Comparison of ENCODE assay signal across 19 mouse cellular contexts in the genomic region with DNA sequence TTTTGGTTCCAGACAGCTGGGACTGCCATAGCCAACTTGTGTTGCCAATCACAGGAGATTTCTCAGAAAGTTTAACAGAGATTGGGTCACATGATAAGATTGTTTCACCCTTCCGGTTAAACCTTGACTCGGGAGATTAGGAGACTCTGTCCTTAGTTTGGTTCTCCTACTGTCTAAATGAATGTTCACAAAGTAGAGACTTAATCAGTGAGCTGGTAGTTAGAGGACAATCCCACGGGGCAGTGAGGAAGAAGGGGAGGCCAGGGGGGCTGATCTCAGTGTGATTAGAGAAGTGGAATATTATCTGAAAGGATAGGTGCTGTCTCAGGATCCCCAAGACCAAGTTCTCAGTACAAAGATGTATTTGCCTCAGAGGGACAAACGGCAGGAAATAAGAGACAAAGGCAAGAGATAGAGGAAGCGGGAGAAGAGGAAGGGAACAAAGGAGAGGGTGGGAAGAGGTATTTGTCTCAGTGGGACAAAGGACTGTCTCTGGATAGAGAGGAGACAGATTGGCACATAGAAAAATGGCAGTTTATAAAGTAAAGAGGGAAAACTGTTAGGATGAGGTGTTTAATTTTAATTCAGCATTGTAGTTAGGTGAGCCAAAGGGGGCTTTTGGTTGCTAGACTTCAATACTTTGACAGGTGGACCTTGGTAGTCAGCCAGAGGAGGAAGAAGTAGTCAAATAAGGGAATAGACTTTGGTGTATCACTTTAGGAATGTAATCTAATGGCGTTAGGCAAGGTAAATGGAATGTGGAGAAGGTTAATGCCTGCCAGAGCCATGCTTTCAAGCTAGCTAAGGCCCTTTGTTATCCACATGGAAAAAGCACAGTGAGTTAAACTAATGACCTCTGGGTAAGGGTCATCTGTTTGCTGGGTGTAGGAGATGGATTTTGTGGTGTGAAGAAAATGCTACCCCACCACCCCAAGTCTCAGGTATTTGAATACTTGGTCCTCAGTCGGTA.
DNase-seq lines count a peak whose midpoint lies in the region; ATAC-seq lines count a peak whose summit lies in the region.
"Had no signal": no experiment of that assay in that cellular context is flagged by ENCODE, and none has a peak within 500 bp of the region (broad histone marks: within the 10 kb centered on the region; RNA-seq: fewer than 3 reads in every experiment).

No protein-coding gene starts in this region.

- H3K27me3 ChIP-seq in heart, embryonic 16.5 days (ENCODE audit: control insufficient read depth, insufficient read depth, low read length): no peaks in the 10 kb centered on the region
- H3K27me3 ChIP-seq in heart, embryonic 12.5 days (replicated peaks): no peaks in the 10 kb centered on the region
- no peaks in the 10 kb centered on the region for H3K27me3 ChIP-seq in midbrain, embryonic 11.5 days (ENCODE audit: control insufficient read depth, insufficient read depth, low read length)
- no peaks in the 10 kb centered on the region for H3K27me3 ChIP-seq in midbrain, embryonic 16.5 days (ENCODE audit: control insufficient read depth, insufficient read depth, low read depth, low read length)
- H3K27me3 ChIP-seq: embryonic facial prominence, embryonic 12.5 days; forebrain, embryonic 15.5 days; hindbrain, embryonic 13.5 days had no signal

- H3K27ac ChIP-seq in heart, embryonic 16.5 days (ENCODE audit: low read length): peak overlapping the region; percentile 14; the same call in 1 of the 2 replicates
- no peak overlapping the region for H3K27ac ChIP-seq in heart, embryonic 12.5 days (ENCODE audit: poor library complexity, severe bottlenecking)
- no peak overlapping the region for H3K27ac ChIP-seq in midbrain, embryonic 11.5 days (ENCODE audit: low read depth, low read length)
- no peak overlapping the region for H3K27ac ChIP-seq in midbrain, embryonic 16.5 days (ENCODE audit: low read length)
- H3K27ac ChIP-seq: embryonic facial prominence, embryonic 12.5 days; forebrain, embryonic 15.5 days; heart, adult 2 months; hindbrain, embryonic 13.5 days; hindbrain, postnatal 0 days had no signal

- H3K4me1 ChIP-seq in heart, embryonic 16.5 days (ENCODE audit: control insufficient read depth, insufficient read depth, low read length): peaks cover 13% of the 10 kb centered on the region
- peaks cover 15% of the 10 kb centered on the region for H3K4me1 ChIP-seq in heart, embryonic 12.5 days (replicated peaks)
- no peaks in the 10 kb centered on the region for H3K4me1 ChIP-seq in midbrain, embryonic 11.5 days (ENCODE audit: control insufficient read depth, insufficient read depth, low read length)
- H3K4me1 ChIP-seq in midbrain, embryonic 16.5 days (ENCODE audit: control insufficient read depth, insufficient read depth, low read length): no peaks in the 10 kb centered on the region
- H3K4me1 ChIP-seq: embryonic facial prominence, embryonic 12.5 days; forebrain, embryonic 15.5 days; hindbrain, embryonic 13.5 days had no signal

- H3K4me3 ChIP-seq in heart, embryonic 16.5 days (ENCODE audit: low read length): no peak overlapping the region
- no peak overlapping the region for H3K4me3 ChIP-seq in heart, embryonic 12.5 days
- H3K4me3 ChIP-seq in midbrain, embryonic 11.5 days (ENCODE audit: low read depth, low read length): no peak overlapping the region
- no peak overlapping the region for H3K4me3 ChIP-seq in midbrain, embryonic 16.5 days (ENCODE audit: low read depth, low read length)
- H3K4me3 ChIP-seq: embryonic facial prominence, embryonic 12.5 days; forebrain, embryonic 15.5 days; heart, adult 2 months; hindbrain, embryonic 13.5 days had no signal

- peak; percentile 59 for DNase-seq in midbrain, embryonic 11.5 days (ENCODE audit: low spot score, missing footprints)
- DNase-seq in R1 (ENCODE audit: low read depth, low spot score): peak; percentile 82
- no peak for DNase-seq in layer of hippocampus, postnatal 14 days (ENCODE audit: low spot score in 2 of 2)
- DNase-seq in cerebellum, postnatal 14 days: no peak
- DNase-seq: adrenal gland, postnatal 10 days; cerebellum, adult 11 months; cerebellum, adult 8-10 months; cerebellum, postnatal 25 days; gastrocnemius, postnatal 36 days; heart, adult 2 months; heart, postnatal 10 days; kidney, adult 11 months had no signal

- no peaks in the 10 kb centered on the region for H3K36me3 ChIP-seq in heart, embryonic 16.5 days (ENCODE audit: control insufficient read depth, insufficient read depth)
- H3K36me3 ChIP-seq in heart, embryonic 12.5 days: no peaks in the 10 kb centered on the region
- H3K36me3 ChIP-seq in midbrain, embryonic 11.5 days (ENCODE audit: control insufficient read depth, insufficient read depth, low read length): no peaks in the 10 kb centered on the region
- no peaks in the 10 kb centered on the region for H3K36me3 ChIP-seq in midbrain, embryonic 16.5 days (ENCODE audit: control insufficient read depth, insufficient read depth, low read length)
- H3K36me3 ChIP-seq: embryonic facial prominence, embryonic 12.5 days; forebrain, embryonic 15.5 days; hindbrain, embryonic 13.5 days had no signal

- no peak overlapping the region for H3K4me2 ChIP-seq in heart, embryonic 16.5 days (ENCODE audit: low read depth, low read length)
- no peak overlapping the region for H3K4me2 ChIP-seq in heart, embryonic 12.5 days
- no peak overlapping the region for H3K4me2 ChIP-seq in midbrain, embryonic 11.5 days
- no peak overlapping the region for H3K4me2 ChIP-seq in midbrain, embryonic 16.5 days (ENCODE audit: low read length)
- H3K4me2 ChIP-seq: embryonic facial prominence, embryonic 12.5 days; forebrain, embryonic 15.5 days; hindbrain, embryonic 13.5 days had no signal

- H3K9me3 ChIP-seq in heart, embryonic 16.5 days (replicated peaks; ENCODE audit: control insufficient read depth, low read length): 0 out of 2 replicates have a peak, but pooled peaks cover 3% of the 10 kb centered on the region
- no peaks in the 10 kb centered on the region for H3K9me3 ChIP-seq in heart, embryonic 12.5 days (replicated peaks)
- H3K9me3 ChIP-seq in midbrain, embryonic 11.5 days (ENCODE audit: control insufficient read depth, low read length): no peaks in the 10 kb centered on the region
- H3K9me3 ChIP-seq in midbrain, embryonic 16.5 days (replicated peaks; ENCODE audit: control insufficient read depth, low read length, poor library complexity, severe bottlenecking): no peaks in the 10 kb centered on the region
- H3K9me3 ChIP-seq: embryonic facial prominence, embryonic 12.5 days; forebrain, embryonic 15.5 days; hindbrain, embryonic 13.5 days had no signal

- H3K9ac ChIP-seq in heart, embryonic 16.5 days (ENCODE audit: low read length): no peak overlapping the region
- no peak overlapping the region for H3K9ac ChIP-seq in heart, embryonic 12.5 days
- no peak overlapping the region for H3K9ac ChIP-seq in midbrain, embryonic 11.5 days (ENCODE audit: low read length)
- no peak overlapping the region for H3K9ac ChIP-seq in midbrain, embryonic 16.5 days (ENCODE audit: low read depth, low read length)
- H3K9ac ChIP-seq: embryonic facial prominence, embryonic 12.5 days; forebrain, embryonic 15.5 days; hindbrain, embryonic 13.5 days had no signal

- WGBS in heart, embryonic 16.5 days: 45% methylated on average over 7 of the region's 7 CpGs
- 49% methylated on average over 7 of the region's 7 CpGs for WGBS in heart, embryonic 12.5 days
- WGBS in midbrain, embryonic 11.5 days: 65% methylated on average over 7 of the region's 7 CpGs
- 67% methylated on average over 7 of the region's 7 CpGs for WGBS in midbrain, embryonic 16.5 days

- peak; percentile 49; the same call in 1 of the 2 replicates for ATAC-seq in heart, embryonic 16.5 days (replicated peaks; ENCODE audit: extremely low read depth, insufficient read depth, low FRiP score)
- no peak for ATAC-seq in heart, embryonic 12.5 days (ENCODE audit: insufficient number of reproducible peaks, low FRiP score)
- ATAC-seq in midbrain, embryonic 11.5 days (ENCODE audit: low FRiP score): no peak
- ATAC-seq in midbrain, embryonic 16.5 days: no peak
- ATAC-seq: forebrain, embryonic 15.5 days; hindbrain, postnatal 0 days had no signal

Comparison
In these comparisons a context has a peak if more than half of its experiments do, and no peak if none do; other contexts are left out.
1. DNase-seq: peak in midbrain, embryonic 11.5 days (single experiment) and R1 (single experiment); none in layer of hippocampus, postnatal 14 days (0 of 2) and cerebellum, postnatal 14 days (0 of 2).